Mouse (Mus musculus) yolk sac, embryonic 10.5 days (tissue): Measurements from ENCODE around the gene Wfdc15b.

ENCODE experiments used
- DNase-seq: peaks from one replicate; pipeline ENCODE4 v3.0.0-alpha.2; 2017; ENCODE audit warnings: low spot score

The Wfdc15b gene

GRCm38 (mm10) chr2:164180124-164180523 is 41.3 kb downstream of the Wfdc15b start:
- no peak for DNase-seq

- no peak for DNase-seq
Observed at GRCm38 (mm10) chr2:164177831-164178230, 43.6 kb downstream of the Wfdc15b start.

- no peak for DNase-seq
Observed at GRCm38 (mm10) chr2:164175850-164176249, 45.6 kb downstream of the Wfdc15b start.

- DNase-seq = no peak
Observed at GRCm38 (mm10) chr2:164174649-164175395, 46.6 kb downstream of the Wfdc15b start.

- no peak for DNase-seq
Observed at GRCm38 (mm10) chr2:164173394-164173793, 48.1 kb downstream of the Wfdc15b start.

GRCm38 (mm10) chr2:164170902-164171301 is 50.6 kb downstream of the Wfdc15b start, which contains the start of gene Kcns1:
Gene Kcns1, minus strand, starts transcription at chr2:164171113.
- DNase-seq = no peak

- DNase-seq = no peak
Observed at GRCm38 (mm10) chr2:164170326-164170725, 51.1 kb downstream of the Wfdc15b start.

GRCm38 (mm10) chr2:164168571-164168946 is 52.9 kb downstream of the Wfdc15b start:
- no peak for DNase-seq

GRCm38 (mm10) chr2:164167752-164168570 is 53.5 kb downstream of the Wfdc15b start:
- DNase-seq = no peak

GRCm38 (mm10) chr2:164164941-164165340 is 56.5 kb downstream of the Wfdc15b start:
- DNase-seq = no peak
